Mouse (Mus musculus) v-Abl transformed pro-B cells (cell line): ENCODE measurements around the gene Stk38.

Experiments used
- in situ Hi-C, 2 experiments: fragments of 400-800 bp; cut with MboI; formaldehyde crosslinking; loops; one replicate each; pipeline ENCODE4 v1.15.1; 2025; ENCODE audit not compliant: unreplicated experiment in 2 of 2

The Stk38 gene

GRCm38 (mm10) chr17:29007641-29008325, at the start of gene Stk38:
TSS of gene Stk38 (minus strand) at chr17:29007995.
- in situ Hi-C loops, result no loop called here

- in situ Hi-C loops, result no loop called here
These were observed 49.6 kb upstream of the Stk38 start for GRCm38 (mm10) chr17:29057361-29057890.

GRCm38 (mm10) chr17:29056699-29057151, 48.9 kb upstream of the Stk38 start:
- in situ Hi-C loops, result no loop called here

- in situ Hi-C loops, result no loop called here
These were observed 48.4 kb upstream of the Stk38 start for GRCm38 (mm10) chr17:29056207-29056606.

- in situ Hi-C loops, result no loop called here
These were observed 47.8 kb upstream of the Stk38 start for GRCm38 (mm10) chr17:29055586-29055985.

GRCm38 (mm10) chr17:29054429-29054828, 46.6 kb upstream of the Stk38 start:
- in situ Hi-C loops, result loop anchor here in 1 of 2 experiments (5.0 kb wide), 1 partner anchor 38 kb away; the partner anchor contains the start of gene Cdkn1a

- in situ Hi-C loops, result loop anchor here in 1 of 2 experiments (5.0 kb wide), 1 partner anchor 38 kb away; the partner anchor contains the start of gene Cdkn1a
These were observed 46.0 kb upstream of the Stk38 start for GRCm38 (mm10) chr17:29053841-29054240.

- in situ Hi-C loops, result loop anchor here in 1 of 2 experiments (5.0 kb wide), 1 partner anchor 39 kb away; the partner anchor contains the start of gene Cdkn1a
These were observed 45.3 kb upstream of the Stk38 start for GRCm38 (mm10) chr17:29053067-29053466.

- in situ Hi-C loops, result loop anchor here in 1 of 2 experiments (5.0 kb wide), 1 partner anchor 42 kb away; the partner anchor contains the start of gene Cdkn1a
These were observed 43.0 kb upstream of the Stk38 start for GRCm38 (mm10) chr17:29050791-29051190.

GRCm38 (mm10) chr17:29049923-29050322, 42.1 kb upstream of the Stk38 start:
- in situ Hi-C loops, result loop anchor here (5.0 to 25.0 kb wide), 7 partner anchors 42 to 465 kb away; partner anchors contain the start of genes Cdkn1a (in 1 of the 2) and Fgd2 (in 1 of the 2)

- in situ Hi-C loops, result loop anchor here (5.0 to 25.0 kb wide), 6 partner anchors 48 to 465 kb away; partner anchors contain the start of gene Fgd2 (in 1 of the 2)
These were observed 41.7 kb upstream of the Stk38 start for GRCm38 (mm10) chr17:29049508-29049889.

GRCm38 (mm10) chr17:29048748-29049507, 41.1 kb upstream of the Stk38 start:
- in situ Hi-C loops, result loop anchor here (5.0 to 25.0 kb wide), 6 partner anchors 48 to 466 kb away; partner anchors contain the start of gene Fgd2 (in 1 of the 2)

GRCm38 (mm10) chr17:29047697-29048514, 40.1 kb upstream of the Stk38 start:
- in situ Hi-C loops, result loop anchor here (5.0 to 25.0 kb wide), 6 partner anchors 49 to 467 kb away; partner anchors contain the start of gene Fgd2 (in 1 of the 2)

GRCm38 (mm10) chr17:29046863-29047262, 39.1 kb upstream of the Stk38 start:
- in situ Hi-C loops, result loop anchor here (5.0 to 25.0 kb wide), 6 partner anchors 50 to 468 kb away; partner anchors contain the start of gene Fgd2 (in 1 of the 2)

- in situ Hi-C loops, result loop anchor here (5.0 to 25.0 kb wide), 6 partner anchors 51 to 469 kb away; partner anchors contain the start of gene Fgd2 (in 1 of the 2)
These were observed 38.1 kb upstream of the Stk38 start for GRCm38 (mm10) chr17:29045741-29046530.

GRCm38 (mm10) chr17:29044925-29045319, 37.1 kb upstream of the Stk38 start:
- in situ Hi-C loops, result loop anchor here (5.0 to 25.0 kb wide), 6 partner anchors 52 to 470 kb away; partner anchors contain the start of gene Fgd2 (in 1 of the 2)

- in situ Hi-C loops, result loop anchor here (10.0 to 25.0 kb wide), 3 partner anchors 318 to 470 kb away; partner anchors contain the start of gene Fgd2 (in 1 of the 2)
These were observed 36.5 kb upstream of the Stk38 start for GRCm38 (mm10) chr17:29044146-29044924.

GRCm38 (mm10) chr17:29043583-29043982, 35.8 kb upstream of the Stk38 start:
- in situ Hi-C loops, result loop anchor here (10.0 to 25.0 kb wide), 3 partner anchors 319 to 471 kb away; partner anchors contain the start of gene Fgd2 (in 1 of the 2)
